Mouse (Mus musculus): ENCODE results near the gene Hibadh. TPM values are rescaled to one million over a fixed set of nuclear protein-coding genes. Genes with fewer than 3 reads are reported as not detected.

Hibadh gene
- polyA plus RNA-seq, 1 experiment from 2014 or later: 69.2 TPM

DNA sequence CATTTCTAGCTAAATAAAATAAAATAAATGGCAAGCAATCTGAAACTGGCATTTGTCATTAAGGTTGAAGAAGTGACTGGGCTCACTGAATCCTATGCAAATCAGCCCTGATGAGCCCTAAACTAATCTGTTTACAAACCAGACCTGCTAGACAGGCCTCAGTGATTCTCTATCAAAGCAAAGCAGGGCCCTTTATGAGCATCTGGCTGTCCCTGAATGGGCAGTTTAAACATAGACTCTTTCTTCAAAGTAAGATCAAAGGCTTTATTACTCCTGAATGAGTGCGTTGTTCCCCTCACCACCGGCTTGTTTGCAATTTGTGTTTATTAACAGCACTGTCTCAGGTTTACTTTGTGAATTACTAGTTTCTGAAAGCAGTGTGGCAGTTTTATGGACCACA lies 100.3 kb downstream of the Hibadh start:
- no peak for DNase-seq (ENCODE audit: low spot score)
- 13% methylated on average over 2 of the region's 2 CpGs for WGBS
- Histone ChIP-seq H3K9me3 (ENCODE audit: control insufficient read depth, low read length) (peaks cover 10% of the 10 kb centered on the region), H3K9ac (ENCODE audit: low read length) (no peak overlapping the region), H3K27me3 (replicated peaks; ENCODE audit: control insufficient read depth, insufficient read depth, low read length) (no peaks in the 10 kb centered on the region), H3K36me3 (ENCODE audit: control insufficient read depth, insufficient read depth, low read length) (peaks cover 3% of the 10 kb centered on the region; the same call in 1 of the 2 replicates), H3K4me1 (replicated peaks; ENCODE audit: control insufficient read depth, insufficient read depth, low read length) (peaks cover 4% of the 10 kb centered on the region), H3K27ac (ENCODE audit: low read depth) (no peak overlapping the region), H3K4me3 (ENCODE audit: low read depth, low read length) (no peak overlapping the region), H3K4me2 (ENCODE audit: low read length) (no peak overlapping the region)
- no peak for ATAC-seq (replicated peaks; ENCODE audit: low FRiP score, low TSS enrichment, low read depth)

DNA sequence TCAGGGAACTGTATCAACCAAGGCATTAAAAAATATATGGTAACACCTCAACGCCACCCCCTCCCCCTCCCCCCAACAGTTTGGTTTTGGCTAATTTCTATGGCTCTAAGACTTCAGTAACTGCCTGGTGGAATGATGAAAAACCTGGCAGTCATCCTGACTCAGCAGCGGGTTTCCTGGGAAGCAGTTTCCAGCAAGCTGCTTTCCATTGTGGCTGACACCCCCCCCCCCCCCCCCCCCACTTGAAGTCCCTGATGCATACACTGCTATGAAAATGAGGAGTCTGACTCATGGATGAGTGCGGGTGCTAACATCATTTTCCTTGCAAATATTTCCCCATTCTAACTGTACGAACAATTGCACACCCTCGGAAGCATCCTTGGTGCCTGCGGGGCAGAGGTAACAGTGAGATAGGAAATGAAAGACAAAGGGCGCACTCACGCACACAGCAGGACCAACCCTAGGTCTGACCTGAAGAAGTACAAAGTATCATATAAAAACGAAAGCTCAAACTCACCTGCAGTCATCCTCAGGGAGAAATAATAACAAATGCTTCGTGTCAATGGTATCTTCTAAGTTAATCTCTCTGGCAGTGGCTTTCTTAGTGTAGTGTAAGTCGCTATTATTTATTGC lies 105.0 kb downstream of the Hibadh start:
- WGBS: 82% methylated on average over 11 of the region's 11 CpGs
- no peak overlapping the region for H3K27ac ChIP-seq (ENCODE audit: low read depth)
- ATAC-seq (replicated peaks; ENCODE audit: low FRiP score, low TSS enrichment, low read depth): no peak
- H3K27me3 ChIP-seq (replicated peaks; ENCODE audit: control insufficient read depth, insufficient read depth, low read length): no peaks in the 10 kb centered on the region
- H3K36me3 ChIP-seq (ENCODE audit: control insufficient read depth, insufficient read depth, low read length): peaks cover 3% of the 10 kb centered on the region; the same call in 1 of the 2 replicates
- H3K9me3 ChIP-seq (ENCODE audit: control insufficient read depth, low read length): peaks cover 10% of the 10 kb centered on the region
- no peak for DNase-seq (ENCODE audit: low spot score)
- no peak overlapping the region for H3K9ac ChIP-seq (ENCODE audit: low read length)
- H3K4me2 ChIP-seq (ENCODE audit: low read length): no peak overlapping the region
- H3K4me1 ChIP-seq (replicated peaks; ENCODE audit: control insufficient read depth, insufficient read depth, low read length): no peaks in the 10 kb centered on the region
- H3K4me3 ChIP-seq (ENCODE audit: low read depth, low read length): no peak overlapping the region

DNA sequence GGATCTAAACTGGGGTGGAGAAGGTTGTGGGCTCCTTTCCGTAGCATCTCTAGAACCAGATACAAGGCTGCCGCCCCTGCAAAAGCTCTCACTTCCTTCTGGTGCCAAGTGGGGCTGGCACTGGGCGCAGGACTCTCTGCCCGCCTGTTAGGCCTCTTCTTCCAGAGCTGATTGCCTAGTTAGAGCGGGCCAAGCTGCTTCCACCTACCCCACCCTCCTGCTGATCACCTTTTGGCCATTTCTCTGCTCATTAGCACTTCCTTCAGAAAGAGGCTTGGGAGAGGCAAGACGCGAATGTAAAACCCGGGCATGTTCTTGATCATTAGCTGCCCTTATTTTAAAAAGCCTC lies 108.1 kb downstream of the Hibadh start:
- Histone ChIP-seq H3K9ac (ENCODE audit: low read length) (no peak overlapping the region), H3K36me3 (ENCODE audit: control insufficient read depth, insufficient read depth, low read length) (no peaks in the 10 kb centered on the region), H3K9me3 (ENCODE audit: control insufficient read depth, low read length) (peaks cover 6% of the 10 kb centered on the region), H3K4me3 (ENCODE audit: low read depth, low read length) (no peak overlapping the region), H3K27me3 (replicated peaks; ENCODE audit: control insufficient read depth, insufficient read depth, low read length) (no peaks in the 10 kb centered on the region), H3K27ac (ENCODE audit: low read depth) (no peak overlapping the region), H3K4me2 (ENCODE audit: low read length) (no peak overlapping the region), H3K4me1 (replicated peaks; ENCODE audit: control insufficient read depth, insufficient read depth, low read length) (no peaks in the 10 kb centered on the region)
- WGBS: 72% methylated on average over 8 of the region's 8 CpGs
- DNase-seq (ENCODE audit: low spot score): no peak
- ATAC-seq (replicated peaks; ENCODE audit: low FRiP score, low TSS enrichment, low read depth): no peak

DNA sequence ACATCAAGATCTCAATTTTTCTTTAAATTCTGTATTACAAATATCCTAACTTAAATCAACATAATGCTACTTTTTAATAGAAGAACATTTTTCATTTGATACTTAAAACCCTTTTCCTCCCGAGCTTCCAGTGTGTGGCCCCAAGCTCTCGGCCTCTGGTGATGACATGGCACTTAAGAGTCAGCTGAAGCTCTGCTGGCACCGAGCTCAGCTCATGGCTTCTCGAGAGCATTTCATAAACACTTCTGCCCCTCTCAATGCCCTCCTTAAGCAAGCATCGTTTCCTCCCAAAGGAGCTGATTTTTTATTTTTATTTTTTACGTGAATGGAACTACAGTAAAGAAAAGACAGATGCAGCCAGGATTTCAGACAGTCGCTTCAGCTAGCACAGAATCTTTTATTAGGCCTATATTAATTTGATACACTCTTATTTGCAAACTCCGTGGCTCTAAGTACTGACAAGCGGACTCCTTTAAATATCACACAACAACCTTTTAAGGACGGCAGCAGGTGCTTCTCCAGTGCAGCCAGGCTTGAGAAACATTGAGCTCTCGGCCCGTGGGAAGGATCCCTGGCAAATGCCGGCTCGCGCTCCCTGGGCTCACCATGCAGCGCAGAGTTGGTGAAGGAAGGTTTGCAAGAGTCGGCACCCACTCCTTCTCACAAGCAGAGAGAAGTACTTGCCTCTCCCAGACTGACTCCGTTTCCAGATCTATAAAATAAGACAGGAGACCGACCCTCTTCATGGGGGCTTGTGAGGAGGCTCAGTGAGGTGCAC lies 108.6 kb downstream of the Hibadh start:
- H3K27me3 ChIP-seq (replicated peaks; ENCODE audit: control insufficient read depth, insufficient read depth, low read length): no peaks in the 10 kb centered on the region
- H3K9me3 ChIP-seq (ENCODE audit: control insufficient read depth, low read length): peaks cover under 1% of the 10 kb centered on the region; the same call in 1 of the 2 replicates
- no peaks in the 10 kb centered on the region for H3K36me3 ChIP-seq (ENCODE audit: control insufficient read depth, insufficient read depth, low read length)
- H3K27ac ChIP-seq (ENCODE audit: low read depth): no peak overlapping the region
- no peak overlapping the region for H3K9ac ChIP-seq (ENCODE audit: low read length)
- no peak overlapping the region for H3K4me3 ChIP-seq (ENCODE audit: low read depth, low read length)
- no peak for ATAC-seq (replicated peaks; ENCODE audit: low FRiP score, low TSS enrichment, low read depth)
- no peak overlapping the region for H3K4me2 ChIP-seq (ENCODE audit: low read length)
- no peak for DNase-seq (ENCODE audit: low spot score)
- no peaks in the 10 kb centered on the region for H3K4me1 ChIP-seq (replicated peaks; ENCODE audit: control insufficient read depth, insufficient read depth, low read length)
- WGBS: 76% methylated on average over 19 of the region's 19 CpGs

GRCm38 (mm10) chr6:52530861-52531260 lies 109.3 kb downstream of the Hibadh start:
- ATAC-seq (replicated peaks; ENCODE audit: low FRiP score, low TSS enrichment, low read depth) (no peak), DNase-seq (ENCODE audit: low spot score) (no peak)
- Histone ChIP-seq H3K9ac (ENCODE audit: low read length) (no peak overlapping the region), H3K4me3 (ENCODE audit: low read depth, low read length) (no peak overlapping the region), H3K4me1 (replicated peaks; ENCODE audit: control insufficient read depth, insufficient read depth, low read length) (no peaks in the 10 kb centered on the region), H3K27ac (ENCODE audit: low read depth) (no peak overlapping the region), H3K36me3 (ENCODE audit: control insufficient read depth, insufficient read depth, low read length) (no peaks in the 10 kb centered on the region), H3K4me2 (ENCODE audit: low read length) (no peak overlapping the region), H3K9me3 (ENCODE audit: control insufficient read depth, low read length) (no peaks in the 10 kb centered on the region), H3K27me3 (replicated peaks; ENCODE audit: control insufficient read depth, insufficient read depth, low read length) (no peaks in the 10 kb centered on the region)
- 80% methylated on average over 10 of the region's 10 CpGs for WGBS

- ATAC-seq (replicated peaks; ENCODE audit: low FRiP score, low TSS enrichment, low read depth) (no peak), DNase-seq (ENCODE audit: low spot score) (no peak)
- Histone ChIP-seq H3K9me3 (ENCODE audit: control insufficient read depth, low read length) (no peaks in the 10 kb centered on the region), H3K4me2 (ENCODE audit: low read length) (no peak overlapping the region), H3K27me3 (replicated peaks; ENCODE audit: control insufficient read depth, insufficient read depth, low read length) (no peaks in the 10 kb centered on the region), H3K9ac (ENCODE audit: low read length) (no peak overlapping the region), H3K4me1 (replicated peaks; ENCODE audit: control insufficient read depth, insufficient read depth, low read length) (no peaks in the 10 kb centered on the region), H3K4me3 (ENCODE audit: low read depth, low read length) (no peak overlapping the region), H3K36me3 (ENCODE audit: control insufficient read depth, insufficient read depth, low read length) (no peaks in the 10 kb centered on the region), H3K27ac (ENCODE audit: low read depth) (no peak overlapping the region)
- WGBS: 58% methylated on average over 2 of the region's 2 CpGs
Measured at GRCm38 (mm10) chr6:52524226-52524625, 116.0 kb downstream of the Hibadh start.

DNA sequence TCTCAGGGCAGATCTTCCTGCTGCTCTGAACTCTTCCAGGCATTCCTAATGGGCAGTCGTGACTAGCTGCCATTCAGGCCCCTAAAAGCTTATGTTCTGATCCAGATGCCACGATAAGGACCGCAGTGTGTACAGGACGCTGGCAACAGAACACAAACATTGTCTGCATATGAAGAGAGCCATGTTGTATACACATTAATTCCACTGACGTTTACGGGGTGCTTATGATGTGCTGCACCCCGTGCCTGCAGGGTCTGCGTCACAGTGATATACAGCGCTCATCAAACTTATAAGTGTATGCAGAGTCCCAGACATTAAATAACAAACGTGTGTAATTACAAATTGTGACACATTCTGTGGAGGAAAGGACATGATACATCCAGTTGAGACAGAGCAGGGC lies 121.5 kb downstream of the Hibadh start:
- Histone ChIP-seq H3K27me3 (replicated peaks; ENCODE audit: control insufficient read depth, insufficient read depth, low read length) (no peaks in the 10 kb centered on the region), H3K36me3 (ENCODE audit: control insufficient read depth, insufficient read depth, low read length) (no peaks in the 10 kb centered on the region), H3K9ac (ENCODE audit: low read length) (no peak overlapping the region), H3K4me2 (ENCODE audit: low read length) (no peak overlapping the region), H3K4me1 (replicated peaks; ENCODE audit: control insufficient read depth, insufficient read depth, low read length) (0 out of 2 replicates have a peak, but pooled peaks cover 4% of the 10 kb centered on the region), H3K4me3 (ENCODE audit: low read depth, low read length) (no peak overlapping the region), H3K27ac (ENCODE audit: low read depth) (no peak overlapping the region), H3K9me3 (ENCODE audit: control insufficient read depth, low read length) (no peaks in the 10 kb centered on the region)
- no peak for DNase-seq (ENCODE audit: low spot score)
- WGBS: 52% methylated on average over 10 of the region's 10 CpGs
- no peak for ATAC-seq (replicated peaks; ENCODE audit: low FRiP score, low TSS enrichment, low read depth)

DNA sequence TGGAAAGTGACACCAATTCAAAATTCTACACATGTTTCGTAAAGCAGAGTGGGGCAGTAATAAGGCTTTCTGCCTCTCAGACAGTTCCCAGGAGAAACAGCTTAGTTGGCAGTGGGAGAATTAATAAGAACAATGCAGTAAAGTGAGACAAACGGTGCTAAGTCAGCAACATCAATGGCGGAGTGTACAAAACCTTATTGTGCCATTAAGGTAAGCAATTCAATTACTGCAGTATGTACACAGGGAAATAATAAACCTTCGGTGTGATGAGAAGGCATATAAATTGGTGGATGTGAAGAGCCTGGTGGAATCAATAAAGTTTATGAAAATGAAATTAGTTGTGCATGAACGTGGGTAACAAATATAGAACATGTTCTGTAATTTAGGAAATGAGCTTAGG lies 122.9 kb downstream of the Hibadh start:
- H3K27me3 ChIP-seq (replicated peaks; ENCODE audit: control insufficient read depth, insufficient read depth, low read length): no peaks in the 10 kb centered on the region
- H3K4me1 ChIP-seq (replicated peaks; ENCODE audit: control insufficient read depth, insufficient read depth, low read length): 0 out of 2 replicates have a peak, but pooled peaks cover 7% of the 10 kb centered on the region
- H3K27ac ChIP-seq (ENCODE audit: low read depth): no peak overlapping the region
- H3K4me3 ChIP-seq (ENCODE audit: low read depth, low read length): no peak overlapping the region
- no peak overlapping the region for H3K9ac ChIP-seq (ENCODE audit: low read length)
- ATAC-seq (replicated peaks; ENCODE audit: low FRiP score, low TSS enrichment, low read depth) (no peak), DNase-seq (ENCODE audit: low spot score) (no peak)
- WGBS: 84% methylated on average over 5 of the region's 5 CpGs
- H3K36me3 ChIP-seq (ENCODE audit: control insufficient read depth, insufficient read depth, low read length): no peaks in the 10 kb centered on the region
- H3K4me2 ChIP-seq (ENCODE audit: low read length): no peak overlapping the region
- no peaks in the 10 kb centered on the region for H3K9me3 ChIP-seq (ENCODE audit: control insufficient read depth, low read length)

All from intestine, embryonic 14.5 days (tissue).